Mouse (Mus musculus) forebrain, embryonic 12.5 days (tissue): ENCODE data around the gene Rab7b. TPM values are rescaled to one million over a fixed set of nuclear protein-coding genes. Genes with fewer than 3 reads are reported as not detected.
A peak's percentile ranks its signal among the peaks of the same experiment; 100 is the strongest.

Experiments used
- ATAC-seq: fragments of 200-750 bp; cut with Nextera tagmentation; 2 replicates; pipeline ENCODE4 v1.8.0; 2017; ENCODE audit warnings: moderate TSS enrichment; ENCODE audit not compliant: low FRiP score
- H3K27ac ChIP-seq: fragments of 300-500 bp; sonication (generic); 2 replicates; pipeline ENCODE4 v1.5.1; 2016; ENCODE audit warnings: mild to moderate bottlenecking
- H3K27me3 ChIP-seq: fragments of 300-500 bp; sonication (generic); 2 replicates; pipeline ENCODE4 v1.6.1; 2016; ENCODE audit warnings: mild to moderate bottlenecking
- H3K36me3 ChIP-seq: fragments of 300-500 bp; sonication (generic); replicated peaks from 2 replicates; pipeline ENCODE4 v1.6.1; 2016; ENCODE audit warnings: mild to moderate bottlenecking
- H3K4me1 ChIP-seq: fragments of 300-500 bp; sonication (generic); 2 replicates; pipeline ENCODE4 v1.6.1; 2016
- H3K4me2 ChIP-seq: fragments of 300-500 bp; sonication (generic); 2 replicates; pipeline ENCODE4 v1.6.1; 2016; ENCODE audit warnings: mild to moderate bottlenecking, moderate library complexity
- H3K4me3 ChIP-seq: fragments of 300-500 bp; sonication (generic); replicated peaks from 2 replicates; pipeline ENCODE4 v1.5.1; 2016; ENCODE audit warnings: mild to moderate bottlenecking
- H3K9ac ChIP-seq: fragments of 300-500 bp; sonication (generic); 2 replicates; pipeline ENCODE4 v1.6.1; 2016; ENCODE audit warnings: mild to moderate bottlenecking
- H3K9me3 ChIP-seq: fragments of 300-500 bp; sonication (generic); 2 replicates; pipeline ENCODE4 v1.6.1; 2016
- WGBS: fragments of 180-500 bp; shearing (Covaris S2); methylation state at CpG from one replicate; pipeline ENCODE4 v1.1.7; 2016; 5-methylcytosine and 5-hydroxymethylcytosine counted together
- polyA plus RNA-seq: library from polyadenylated mRNA; unstranded; fragments of >200 nt; fragmentation: Nextera tagmentation; extraction: Ambion mirVana; gene quantifications from 2 replicates; pipeline ENCODE4 v1.2.1, GENCODE M21; 2016

Gene Rab7b
- polyA plus RNA-seq, result 0.19 and 0.43 TPM in 2 replicates

DNA sequence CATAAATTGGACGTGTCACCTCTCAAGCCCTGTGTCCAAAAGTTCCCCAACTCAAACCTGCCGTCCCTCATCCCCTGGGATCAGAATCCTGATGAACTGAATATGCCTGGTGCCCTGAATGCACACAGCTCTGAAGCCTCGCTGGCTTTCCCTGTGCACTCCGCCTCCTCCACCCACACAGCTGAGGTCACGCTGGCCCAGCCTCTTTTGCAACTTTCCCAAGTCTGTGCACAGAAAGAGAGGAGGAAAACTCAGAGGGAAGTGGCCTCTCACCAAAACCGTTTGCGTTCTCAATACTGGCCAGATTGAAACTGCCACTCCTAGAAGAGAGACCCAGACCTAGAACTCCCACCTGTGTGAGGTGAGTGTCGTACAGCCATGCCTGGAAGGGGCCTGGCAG, at the start of gene Rab7b:
Rab7b (plus strand) TSS at position 221 of the 400 bp plus-strand sequence.
- no peaks in the 10 kb centered on the region for H3K36me3 ChIP-seq
- H3K27me3 ChIP-seq, result no peaks in the 10 kb centered on the region
- ATAC-seq, result no peak
- H3K27ac ChIP-seq, result no peak within 1 kb of the TSS
- H3K4me1 ChIP-seq, result no peaks in the 10 kb centered on the region
- 66% methylated on average over 8 of the region's 8 CpGs for WGBS
- H3K4me3 ChIP-seq, result no peak within 1 kb of the TSS
- no peaks in the 10 kb centered on the region for H3K9me3 ChIP-seq
- H3K4me2 ChIP-seq, result no peak within 1 kb of the TSS
- no peak within 1 kb of the TSS for H3K9ac ChIP-seq

DNA sequence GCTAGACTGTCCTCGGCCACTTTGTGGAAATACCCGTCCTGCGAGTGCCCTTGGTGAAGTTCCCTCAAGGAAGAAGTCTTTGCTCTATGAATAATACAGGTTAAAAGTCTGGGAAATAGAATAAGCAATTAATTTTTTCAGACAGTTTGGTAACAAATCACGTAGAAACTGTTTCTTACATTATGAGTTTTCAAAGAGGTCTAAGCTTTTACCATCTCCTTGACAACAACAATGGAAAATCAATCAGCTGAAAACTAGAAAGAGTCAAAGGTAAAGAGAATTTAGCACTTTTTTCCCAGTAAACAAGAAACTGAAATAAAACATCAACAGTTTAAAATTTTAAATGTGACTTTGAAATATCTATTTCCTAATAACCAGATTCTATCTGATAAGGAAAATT, 48.4 kb upstream of the Rab7b start:
- Histone ChIP-seq H3K27ac (no peak overlapping the region), H3K4me3 (no peak overlapping the region), H3K9ac (no peak overlapping the region), H3K4me1 (no peaks in the 10 kb centered on the region), H3K36me3 (no peaks in the 10 kb centered on the region), H3K27me3 (no peaks in the 10 kb centered on the region), H3K4me2 (no peak overlapping the region), H3K9me3 (no peaks in the 10 kb centered on the region)
- 82% methylated on average over 4 of the region's 4 CpGs for WGBS
- no peak for ATAC-seq

DNA sequence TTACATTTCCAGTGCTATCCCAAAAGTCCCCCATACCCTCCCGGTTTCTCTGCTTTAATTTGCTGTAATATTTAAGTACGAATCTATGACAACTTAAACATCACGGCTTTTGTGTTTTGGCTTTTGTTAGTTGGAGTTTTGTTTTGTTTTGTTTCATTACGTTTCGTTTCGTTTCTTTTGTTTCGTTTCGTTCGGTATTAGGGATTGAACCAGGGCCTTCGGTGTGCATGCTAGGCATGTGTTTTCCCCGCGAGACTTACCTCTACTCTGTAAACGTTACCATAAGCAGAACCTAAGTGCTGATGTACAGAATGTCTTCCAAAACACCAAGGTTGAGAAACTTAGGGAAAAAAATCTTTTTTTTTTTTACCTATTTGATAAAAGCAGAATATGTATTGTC, 46.9 kb upstream of the Rab7b start:
- WGBS, result 94% methylated on average over 13 of the region's 13 CpGs
- H3K27me3 ChIP-seq, result no peaks in the 10 kb centered on the region
- no peak overlapping the region for H3K9ac ChIP-seq
- no peaks in the 10 kb centered on the region for H3K9me3 ChIP-seq
- ATAC-seq, result no peak
- H3K4me2 ChIP-seq, result no peak overlapping the region
- no peak overlapping the region for H3K27ac ChIP-seq
- no peaks in the 10 kb centered on the region for H3K36me3 ChIP-seq
- H3K4me1 ChIP-seq, result no peaks in the 10 kb centered on the region
- H3K4me3 ChIP-seq, result no peak overlapping the region

DNA sequence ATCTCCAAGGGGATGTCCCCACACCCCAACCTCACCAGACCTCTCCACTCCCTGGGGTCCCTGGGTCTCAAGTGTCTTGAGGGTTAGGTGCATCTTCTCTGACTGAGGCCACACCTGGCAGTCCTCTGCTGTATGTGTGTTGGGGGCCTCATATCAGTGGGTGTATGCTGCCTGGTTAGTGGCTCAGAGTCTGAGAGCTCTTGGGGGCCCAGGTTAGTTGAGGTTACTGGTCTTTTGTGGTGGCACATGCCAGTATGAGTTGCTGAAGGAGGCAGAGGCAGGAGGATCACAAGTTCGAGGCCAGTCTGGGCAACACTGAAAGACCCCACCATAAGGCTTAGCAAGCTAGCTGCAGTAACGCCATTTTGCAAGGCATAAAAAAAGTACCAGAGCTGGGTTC, 46.2 kb upstream of the Rab7b start:
- Histone ChIP-seq H3K36me3 (no peaks in the 10 kb centered on the region), H3K4me1 (no peaks in the 10 kb centered on the region), H3K9me3 (no peaks in the 10 kb centered on the region), H3K9ac (no peak overlapping the region), H3K4me2 (no peak overlapping the region), H3K27me3 (no peaks in the 10 kb centered on the region), H3K4me3 (no peak overlapping the region), H3K27ac (no peak overlapping the region)
- WGBS, result 97% methylated on average over 2 of the region's 2 CpGs
- ATAC-seq, result no peak

DNA sequence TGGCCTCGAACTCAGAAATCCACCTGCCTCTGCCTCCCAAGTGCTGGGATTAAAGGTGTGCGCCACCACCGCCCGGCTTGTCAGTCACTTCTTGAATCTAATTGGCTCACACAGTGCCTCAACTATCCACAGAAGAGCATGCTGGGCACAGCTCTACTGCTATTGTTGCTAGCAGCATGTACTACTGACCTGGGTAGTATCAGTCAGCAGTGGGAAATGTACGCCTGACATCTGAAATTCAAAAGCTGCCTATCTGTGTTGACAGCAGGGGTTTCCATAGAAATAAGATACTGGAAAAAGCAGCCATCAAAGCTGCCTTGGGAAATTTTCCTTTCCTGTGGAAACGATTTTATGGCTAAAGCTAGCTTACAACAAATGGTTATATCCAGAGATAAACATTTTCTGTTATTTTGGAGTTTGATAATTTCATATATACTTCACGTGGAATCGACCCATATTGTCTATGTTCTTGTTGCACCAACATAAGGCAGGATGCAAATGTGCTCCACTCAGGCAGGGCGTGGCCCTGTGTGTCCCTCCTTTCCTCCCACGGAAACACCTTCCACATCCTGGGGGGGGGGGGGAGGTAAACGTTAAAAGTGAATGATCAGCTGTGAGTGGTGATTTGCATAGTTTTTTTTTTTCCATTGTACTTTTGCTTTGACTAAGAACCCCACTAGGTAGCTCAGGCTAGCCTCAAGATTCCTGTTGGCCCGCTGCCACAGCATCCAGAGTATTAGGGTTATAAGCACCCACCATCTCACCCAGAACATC, 35.6 kb upstream of the Rab7b start:
- H3K36me3 ChIP-seq, result no peaks in the 10 kb centered on the region
- 83% methylated on average over 12 of the region's 12 CpGs for WGBS
- H3K9me3 ChIP-seq, result no peaks in the 10 kb centered on the region
- H3K9ac ChIP-seq, result no peak overlapping the region
- no peak for ATAC-seq
- H3K4me2 ChIP-seq, result no peak overlapping the region
- H3K4me1 ChIP-seq, result peaks cover 6% of the 10 kb centered on the region
- no peak overlapping the region for H3K4me3 ChIP-seq
- no peaks in the 10 kb centered on the region for H3K27me3 ChIP-seq
- H3K27ac ChIP-seq, result no peak overlapping the region

DNA sequence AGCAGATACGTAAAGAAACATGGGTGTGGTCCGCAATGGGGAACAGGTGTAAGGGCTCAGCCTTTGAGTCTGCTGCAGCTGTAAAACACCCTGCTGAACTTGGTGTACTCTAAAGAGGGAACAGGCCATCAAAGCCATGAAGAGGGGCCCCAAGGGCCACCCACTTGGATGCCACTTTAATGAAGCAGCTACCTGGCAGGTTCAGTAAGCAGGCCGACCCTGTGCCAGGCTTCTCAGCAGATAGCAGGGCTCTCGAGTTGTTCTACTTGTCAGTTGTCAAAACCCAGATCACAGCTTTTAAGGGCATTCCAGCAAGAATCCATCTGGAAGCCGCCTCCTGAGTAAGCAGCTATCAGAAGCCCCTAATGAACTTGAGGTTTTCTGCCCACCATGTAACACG, 32.9 kb upstream of the Rab7b start:
- WGBS, result 87% methylated on average over 6 of the region's 6 CpGs
- Histone ChIP-seq H3K9me3 (no peaks in the 10 kb centered on the region), H3K4me2 (no peak overlapping the region), H3K36me3 (no peaks in the 10 kb centered on the region), H3K27ac (no peak overlapping the region), H3K4me1 (peaks cover 7% of the 10 kb centered on the region), H3K9ac (no peak overlapping the region), H3K4me3 (no peak overlapping the region), H3K27me3 (no peaks in the 10 kb centered on the region; the same call in none of the 2 replicates)
- ATAC-seq, result no peak

DNA sequence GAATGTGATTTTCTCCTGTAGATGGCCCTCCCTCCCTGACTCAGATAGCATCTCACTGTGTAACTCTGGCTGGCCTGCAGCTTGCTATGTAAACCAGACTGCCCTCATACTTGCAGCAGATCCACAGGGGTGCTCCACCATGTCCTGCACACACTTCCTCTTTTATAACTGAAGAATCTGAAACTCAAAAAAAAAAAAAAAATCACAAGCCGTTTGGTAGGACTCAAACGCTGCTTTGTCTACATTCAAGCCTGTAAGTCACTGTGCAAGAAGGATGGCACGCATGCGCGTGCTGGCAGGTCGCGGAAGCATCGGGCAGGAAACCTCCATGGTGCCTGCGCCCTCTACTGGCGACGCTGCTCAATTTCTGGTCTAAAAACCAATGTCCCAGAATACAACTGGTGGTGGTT, 30.5 kb upstream of the Rab7b start:
- Histone ChIP-seq H3K27me3 (no peaks in the 10 kb centered on the region; the same call in none of the 2 replicates), H3K4me2 (peak overlapping the region; percentile 47), H3K27ac (peak overlapping the region; percentile 68; the same call in 1 of the 2 replicates), H3K9me3 (no peaks in the 10 kb centered on the region), H3K36me3 (no peaks in the 10 kb centered on the region), H3K9ac (peak overlapping the region; percentile 40; the same call in 1 of the 2 replicates), H3K4me3 (peak overlapping the region; percentile 23; the same call in 1 of the 2 replicates), H3K4me1 (peaks cover 7% of the 10 kb centered on the region)
- under 1% methylated on average over 11 of the region's 11 CpGs for whole genome bisulfite sequencing
- peak; percentile 91 for ATAC-seq

DNA sequence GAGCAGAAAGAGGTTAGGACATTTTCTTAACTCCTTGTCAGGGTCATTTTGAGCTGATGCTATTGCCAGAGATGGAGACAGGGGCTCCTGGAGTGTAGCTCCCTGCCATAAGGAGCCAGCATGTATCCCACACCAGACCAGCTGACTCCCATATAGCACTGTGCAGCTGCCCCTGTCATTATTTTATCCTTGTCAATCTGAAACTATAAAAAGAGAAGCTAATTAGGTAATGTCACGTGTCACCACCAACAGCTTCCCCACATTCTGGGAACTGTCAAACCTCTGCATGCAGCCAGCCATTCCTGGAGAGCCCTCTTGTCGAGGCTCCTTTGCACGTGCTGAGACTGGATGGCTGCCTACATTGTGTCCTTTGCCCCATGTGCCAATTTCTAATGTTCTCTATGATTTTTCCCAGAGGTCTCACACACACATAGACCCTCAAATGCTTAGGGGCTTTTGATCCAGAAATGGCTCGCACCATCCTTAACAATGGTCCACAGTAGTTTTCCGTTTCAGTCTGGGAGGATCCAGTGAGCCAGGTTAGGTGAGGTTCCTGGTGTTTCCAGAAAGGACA, 28.9 kb upstream of the Rab7b start:
- no peaks in the 10 kb centered on the region for H3K36me3 ChIP-seq
- ATAC-seq, result no peak

DNA sequence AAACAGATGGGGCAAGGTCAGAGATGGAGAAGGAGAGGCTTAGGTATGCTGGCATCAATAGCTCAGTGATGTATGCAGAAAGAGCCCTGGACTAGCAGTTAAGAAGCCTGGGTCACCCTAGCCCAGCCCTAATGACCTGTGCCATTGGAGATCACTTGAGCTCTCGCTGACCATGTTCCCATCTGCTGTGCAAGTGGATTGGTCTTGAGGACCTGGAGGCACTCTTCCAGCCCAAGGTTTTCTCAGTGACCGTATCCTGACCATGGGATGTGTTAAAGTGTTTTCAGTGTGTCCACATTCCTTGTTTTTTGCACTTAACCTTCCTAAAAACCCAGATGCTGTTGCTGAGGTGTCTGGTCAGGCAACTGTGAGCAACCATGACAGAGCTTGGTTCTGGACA, 28.2 kb upstream of the Rab7b start:
- H3K4me2 ChIP-seq, result no peak overlapping the region
- H3K9me3 ChIP-seq, result no peaks in the 10 kb centered on the region
- no peak overlapping the region for H3K4me3 ChIP-seq
- no peaks in the 10 kb centered on the region; the same call in none of the 2 replicates for H3K27me3 ChIP-seq
- no peaks in the 10 kb centered on the region for H3K36me3 ChIP-seq
- peaks cover 7% of the 10 kb centered on the region for H3K4me1 ChIP-seq
- H3K27ac ChIP-seq, result no peak overlapping the region
- H3K9ac ChIP-seq, result no peak overlapping the region
- no peak for ATAC-seq
- WGBS, result 96% methylated on average over 2 of the region's 2 CpGs

More for the DNA sequence above, 28.9 kb upstream of the Rab7b start:
- Histone ChIP-seq H3K27ac (no peak overlapping the region), H3K27me3 (no peaks in the 10 kb centered on the region; the same call in none of the 2 replicates), H3K9ac (no peak overlapping the region), H3K4me1 (peaks cover 7% of the 10 kb centered on the region), H3K9me3 (no peaks in the 10 kb centered on the region), H3K4me2 (no peak overlapping the region), H3K4me3 (no peak overlapping the region)
- WGBS, result 77% methylated on average over 5 of the region's 5 CpGs

DNA sequence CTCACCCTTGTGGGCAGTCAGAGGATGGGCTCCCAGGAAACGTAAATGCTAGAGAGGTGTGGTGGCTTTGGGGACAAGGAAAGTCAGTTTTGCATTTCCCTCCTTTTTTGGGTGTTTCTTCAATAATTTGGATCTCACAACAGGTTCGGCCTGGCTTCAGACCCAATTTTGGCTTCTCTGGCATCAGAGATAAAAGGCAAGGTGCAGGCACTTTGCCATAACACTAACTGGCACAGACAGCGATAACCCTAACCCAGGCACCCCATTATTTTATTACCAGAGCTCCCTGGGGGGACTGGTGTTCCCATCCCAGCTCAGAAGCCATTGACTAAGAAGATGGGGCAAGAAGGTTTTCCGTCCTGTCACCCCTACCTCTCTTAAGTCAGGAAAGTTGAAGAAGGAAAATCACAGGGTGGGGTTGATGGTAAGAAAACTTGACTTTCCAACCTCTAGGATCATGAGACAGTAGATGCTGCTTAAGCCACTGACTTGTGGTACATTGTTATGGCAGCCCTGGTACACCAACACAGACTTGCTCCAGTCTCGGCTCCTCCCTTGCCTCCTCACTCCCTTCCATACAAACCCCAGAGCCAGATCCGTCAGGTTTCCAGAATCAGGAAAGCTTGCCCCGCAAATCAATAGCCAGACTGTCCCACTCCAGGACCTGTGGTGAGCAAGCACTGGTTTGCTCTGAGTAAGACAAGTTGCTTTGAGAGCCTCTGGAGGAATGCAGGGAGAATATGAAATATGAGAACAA, 27.6 kb upstream of the Rab7b start:
- no peak for ATAC-seq
- Histone ChIP-seq H3K9ac (no peak overlapping the region), H3K27me3 (no peaks in the 10 kb centered on the region; the same call in none of the 2 replicates), H3K4me3 (no peak overlapping the region), H3K4me2 (no peak overlapping the region), H3K4me1 (peaks cover 7% of the 10 kb centered on the region), H3K27ac (no peak overlapping the region), H3K36me3 (no peaks in the 10 kb centered on the region), H3K9me3 (no peaks in the 10 kb centered on the region)
- 80% methylated on average over 7 of the region's 7 CpGs for WGBS

DNA sequence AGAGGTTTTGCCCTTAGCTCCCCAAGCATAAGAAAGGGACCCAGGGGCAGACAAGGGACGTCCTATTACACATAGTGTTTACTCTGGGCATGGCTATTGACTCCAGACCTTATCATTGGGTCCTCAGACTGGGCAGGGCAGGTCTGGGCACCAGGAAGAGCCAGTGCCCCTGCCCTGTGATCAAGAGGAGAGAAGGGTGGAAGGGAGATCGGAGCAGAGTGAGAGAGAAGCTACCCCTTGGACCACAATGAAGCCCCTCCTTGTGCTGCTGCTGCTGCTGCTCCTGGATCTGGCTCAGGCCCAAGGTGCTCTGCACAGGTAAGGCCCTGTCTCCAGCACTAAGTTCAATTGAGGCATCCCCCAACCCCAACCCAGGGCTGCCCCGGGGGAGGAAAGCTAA, 26.7 kb upstream of the Rab7b start:
- H3K36me3 ChIP-seq, result no peaks in the 10 kb centered on the region
- no peak overlapping the region for H3K27ac ChIP-seq
- no peaks in the 10 kb centered on the region for H3K9me3 ChIP-seq
- ATAC-seq, result no peak
- H3K4me1 ChIP-seq, result peaks cover 7% of the 10 kb centered on the region
- 74% methylated on average over 3 of the region's 3 CpGs for WGBS
- H3K27me3 ChIP-seq, result no peaks in the 10 kb centered on the region; the same call in none of the 2 replicates
- no peak overlapping the region for H3K9ac ChIP-seq
- H3K4me2 ChIP-seq, result no peak overlapping the region
- no peak overlapping the region for H3K4me3 ChIP-seq

DNA sequence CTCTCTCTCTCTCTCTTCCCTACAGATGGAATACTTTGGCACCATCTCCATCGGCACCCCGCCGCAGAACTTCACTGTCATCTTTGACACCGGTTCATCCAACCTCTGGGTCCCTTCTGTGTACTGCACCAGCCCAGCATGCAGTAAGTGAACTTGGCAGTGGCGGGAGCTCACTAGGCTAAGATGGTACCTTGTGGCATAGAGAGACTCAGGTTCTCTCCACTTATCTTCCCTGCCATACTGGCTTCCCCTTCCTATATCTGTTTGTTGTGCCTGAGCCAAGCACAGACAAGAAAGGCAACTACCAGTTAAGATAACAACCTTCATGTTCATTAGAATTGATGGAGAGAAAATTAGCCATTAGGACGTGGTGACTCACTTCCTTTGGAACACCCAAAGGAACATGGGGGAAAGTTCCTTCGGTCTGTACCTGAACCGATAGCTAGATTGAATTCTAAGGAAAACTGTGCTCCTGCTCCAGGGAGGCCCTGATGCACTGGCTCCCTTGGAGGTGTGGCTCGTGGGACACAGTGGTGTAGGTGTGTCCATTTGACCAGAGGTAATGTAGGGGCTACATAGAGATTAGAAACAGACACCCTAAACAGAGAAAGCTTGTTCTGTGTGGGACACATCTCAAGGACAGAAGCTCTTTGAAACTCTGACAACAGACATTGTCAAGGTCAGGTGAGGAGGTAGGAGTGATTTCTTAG, 25.1 kb upstream of the Rab7b start:
- H3K9me3 ChIP-seq, result no peaks in the 10 kb centered on the region
- no peaks in the 10 kb centered on the region; the same call in none of the 2 replicates for H3K27me3 ChIP-seq
- no peaks in the 10 kb centered on the region for H3K4me1 ChIP-seq
- no peak overlapping the region for H3K4me2 ChIP-seq
- no peaks in the 10 kb centered on the region for H3K36me3 ChIP-seq
- H3K4me3 ChIP-seq, result no peak overlapping the region
- no peak overlapping the region for H3K9ac ChIP-seq
- ATAC-seq, result no peak
- WGBS, result 91% methylated on average over 9 of the region's 9 CpGs
- no peak overlapping the region for H3K27ac ChIP-seq
